Mouse (Mus musculus) MEL (cell line): ENCODE measurements around the gene Crygc. TPM values are rescaled to one million over a fixed set of nuclear protein-coding genes. Genes with fewer than 3 reads are reported as not detected.

Source experiments
- DNase-seq: peaks from one replicate; pipeline ENCODE4 v3.0.0; 2011; ENCODE audit warnings: low read depth, low spot score
- H3K27ac ChIP-seq: 2 replicates; pipeline ENCODE4 v1.5.1; 2012; ENCODE audit warnings: low read depth, mild to moderate bottlenecking, control low read depth, low read length, moderate library complexity; ENCODE audit not compliant: control insufficient read depth
- H3K27me3 ChIP-seq, 2 experiments: fragments of 150-350 bp in 1 of 2; sonication (generic) in 1 of 2; 2 replicates each; pipeline ENCODE4 v1.6.1; 2012; ENCODE audit warnings: low read length in 2 of 2, mild to moderate bottlenecking in 2 of 2, improper control_type of control experiment in 1 of 2, moderate library complexity in 1 of 2; ENCODE audit not compliant: insufficient read depth in 2 of 2, control insufficient read depth in 1 of 2
- H3K36me3 ChIP-seq, 2 experiments: 2 replicates each; pipeline ENCODE4 v1.6.1; 2012 to 2014; ENCODE audit warnings: low read length in 2 of 2, improper control_type of control experiment in 1 of 2, inconsistent platforms in 1 of 2, mild to moderate bottlenecking in 1 of 2; ENCODE audit not compliant: insufficient read depth in 2 of 2, control insufficient read depth in 1 of 2
- H3K4me1 ChIP-seq, 2 experiments: fragments of 150-350 bp in 1 of 2; sonication (generic) in 1 of 2; 2 replicates each; pipeline ENCODE4 v1.6.1; 2012; ENCODE audit warnings: low read length in 2 of 2, improper control_type of control experiment in 1 of 2, mild to moderate bottlenecking in 1 of 2; ENCODE audit not compliant: insufficient read depth in 2 of 2, control insufficient read depth in 1 of 2
- H3K4me3 ChIP-seq, 2 experiments: fragments of 150-350 bp in 1 of 2; sonication (generic) in 1 of 2; 2 replicates each; pipeline ENCODE4 v1.5.1; 2012; ENCODE audit warnings: low read depth in 2 of 2, low read length in 2 of 2, mild to moderate bottlenecking in 2 of 2, moderate library complexity in 2 of 2, control low read depth in 1 of 2, improper control_type of control experiment in 1 of 2; ENCODE audit not compliant: control insufficient read depth in 1 of 2, insufficient read depth in 1 of 2
- H3K79me2 ChIP-seq: 2 replicates; pipeline ENCODE4 v1.6.1; 2012; ENCODE audit warnings: mild to moderate bottlenecking, low read length, moderate library complexity; ENCODE audit not compliant: control insufficient read depth, poor library complexity, insufficient read depth
- H3K9ac ChIP-seq: 2 replicates; pipeline ENCODE4 v1.6.1; 2012; ENCODE audit warnings: low read depth, mild to moderate bottlenecking, control low read depth, low read length, moderate library complexity; ENCODE audit not compliant: control insufficient read depth, poor library complexity, severe bottlenecking
- H3K9me3 ChIP-seq: fragments of 150-350 bp; sonication (generic); replicated peaks from 2 replicates; pipeline ENCODE4 v1.6.1; 2012; ENCODE audit warnings: mild to moderate bottlenecking, low read length, improper control_type of control experiment, moderate library complexity; ENCODE audit not compliant: insufficient read depth
- BHLHE40 ChIP-seq: IDR thresholded peaks from 2 replicates; pipeline ENCODE4 v1.6.1; 2012; ENCODE audit warnings: low read depth, mild to moderate bottlenecking, inconsistent platforms, low read length, improper control_type of control experiment, borderline replicate concordance
- CTCF ChIP-seq, 3 experiments: IDR thresholded peaks in 2 of 3; conservative IDR thresholded peaks in 1 of 3; 2 replicates each; pipeline ENCODE4 v1.5.1; 2011 to 2012; ENCODE audit warnings: low read length in 3 of 3, low read depth in 2 of 3, mild to moderate bottlenecking in 2 of 3, improper control_type of control experiment in 1 of 3, inconsistent platforms in 1 of 3, mixed read lengths in 1 of 3, moderate library complexity in 1 of 3; ENCODE audit not compliant: control insufficient read depth in 1 of 3, insufficient read depth in 1 of 3, poor library complexity in 1 of 3, severe bottlenecking in 1 of 3
- ELF1 ChIP-seq: IDR thresholded peaks from 2 replicates; pipeline ENCODE4 v1.6.1; 2014; ENCODE audit warnings: low read depth, mild to moderate bottlenecking, inconsistent platforms, low read length, improper control_type of control experiment, moderate library complexity
- GABPA ChIP-seq: IDR thresholded peaks from 2 replicates; pipeline ENCODE4 v1.6.1; 2012; ENCODE audit warnings: low read depth, mild to moderate bottlenecking, inconsistent platforms, low read length, improper control_type of control experiment, moderate library complexity
- GATA1 ChIP-seq: IDR thresholded peaks from 2 replicates; pipeline ENCODE4 v1.6.1; 2011; ENCODE audit warnings: low read depth, low read length, improper control_type of control experiment
- HCFC1 ChIP-seq: IDR thresholded peaks from 2 replicates; pipeline ENCODE4 v1.6.1; 2012; ENCODE audit warnings: low read depth, mild to moderate bottlenecking, inconsistent platforms, low read length, improper control_type of control experiment, moderate library complexity
- JUND ChIP-seq: IDR thresholded peaks from 2 replicates; pipeline ENCODE4 v1.6.1; 2011; ENCODE audit warnings: low read depth, mild to moderate bottlenecking, improper control_type of control experiment, low read length
- MAZ ChIP-seq: IDR thresholded peaks from 2 replicates; pipeline ENCODE4 v1.6.1; 2012; ENCODE audit warnings: low read depth, mild to moderate bottlenecking, inconsistent platforms, low read length, improper control_type of control experiment
- MYB ChIP-seq: IDR thresholded peaks from 2 replicates; pipeline ENCODE4 v1.6.1; 2011; ENCODE audit warnings: mild to moderate bottlenecking, low read depth, low read length, improper control_type of control experiment
- NELFE ChIP-seq: IDR thresholded peaks from 2 replicates; pipeline ENCODE4 v1.6.1; 2011; ENCODE audit warnings: low read depth, low read length, improper control_type of control experiment
- NRF1 ChIP-seq: IDR thresholded peaks from 2 replicates; pipeline ENCODE4 v1.6.1; 2014; ENCODE audit warnings: low read depth, mild to moderate bottlenecking, inconsistent platforms, low read length, improper control_type of control experiment, moderate library complexity; ENCODE audit not compliant: poor library complexity, insufficient read depth, severe bottlenecking
- POLR2AphosphoS2 ChIP-seq: IDR thresholded peaks from 2 replicates; pipeline ENCODE4 v1.6.1; 2011; ENCODE audit warnings: low read length, improper control_type of control experiment
- POLR2AphosphoS5 ChIP-seq: IDR thresholded peaks from 2 replicates; pipeline ENCODE4 v1.6.1; 2012; ENCODE audit warnings: low read depth, borderline replicate concordance, mild to moderate bottlenecking, inconsistent platforms, low read length, moderate library complexity, mixed read lengths
- RAD21 ChIP-seq: IDR thresholded peaks from 2 replicates; pipeline ENCODE4 v1.6.1; 2011; ENCODE audit warnings: mild to moderate bottlenecking, low read depth, low read length, improper control_type of control experiment
- RCOR1 ChIP-seq: IDR thresholded peaks from 2 replicates; pipeline ENCODE4 v1.6.1; 2012; ENCODE audit warnings: low read depth, mild to moderate bottlenecking, inconsistent platforms, low read length, improper control_type of control experiment
- TAL1 ChIP-seq: IDR thresholded peaks from 2 replicates; pipeline ENCODE4 v1.6.1; 2012; ENCODE audit warnings: mild to moderate bottlenecking, inconsistent platforms, low read length, moderate library complexity, mixed read lengths
- TCF12 ChIP-seq: IDR thresholded peaks from 2 replicates; pipeline ENCODE4 v1.6.1; 2014; ENCODE audit warnings: low read depth, mild to moderate bottlenecking, inconsistent platforms, low read length, improper control_type of control experiment, moderate library complexity
- UBTF ChIP-seq: IDR thresholded peaks from 2 replicates; pipeline ENCODE4 v1.6.1; 2012; ENCODE audit warnings: low read depth, mild to moderate bottlenecking, inconsistent platforms, low read length, improper control_type of control experiment, moderate library complexity, borderline replicate concordance; ENCODE audit not compliant: insufficient read depth
- USF1 ChIP-seq: IDR thresholded peaks from 2 replicates; pipeline ENCODE4 v1.6.1; 2014; ENCODE audit warnings: low read depth, mild to moderate bottlenecking, inconsistent platforms, low read length, improper control_type of control experiment, moderate library complexity
- polyA plus RNA-seq, 2 experiments: library from polyadenylated mRNA; stranded (reverse) in 1 of 2; unstranded in 1 of 2; fragments of >175 nt in 1 of 2; fragments of >200 nt in 1 of 2; gene quantifications; 2 replicates each; pipeline versions ENCODE4 v1.2.1 to v1.2.4; 2012; ENCODE audit warnings: low replicate concordance in 2 of 2, low read depth in 1 of 2; ENCODE audit not compliant: insufficient read length in 2 of 2, insufficient read depth in 1 of 2, missing spikeins in 1 of 2
- total RNA-seq: library from RNA; depleted of rRNA; stranded (reverse); fragments of 300-350 nt; gene quantifications from 2 replicates; pipeline ENCODE4 v1.2.3, GENCODE M21; 2012

The Crygc gene
- total and polyA plus RNA-seq, 3 experiments: not detected

DNA sequence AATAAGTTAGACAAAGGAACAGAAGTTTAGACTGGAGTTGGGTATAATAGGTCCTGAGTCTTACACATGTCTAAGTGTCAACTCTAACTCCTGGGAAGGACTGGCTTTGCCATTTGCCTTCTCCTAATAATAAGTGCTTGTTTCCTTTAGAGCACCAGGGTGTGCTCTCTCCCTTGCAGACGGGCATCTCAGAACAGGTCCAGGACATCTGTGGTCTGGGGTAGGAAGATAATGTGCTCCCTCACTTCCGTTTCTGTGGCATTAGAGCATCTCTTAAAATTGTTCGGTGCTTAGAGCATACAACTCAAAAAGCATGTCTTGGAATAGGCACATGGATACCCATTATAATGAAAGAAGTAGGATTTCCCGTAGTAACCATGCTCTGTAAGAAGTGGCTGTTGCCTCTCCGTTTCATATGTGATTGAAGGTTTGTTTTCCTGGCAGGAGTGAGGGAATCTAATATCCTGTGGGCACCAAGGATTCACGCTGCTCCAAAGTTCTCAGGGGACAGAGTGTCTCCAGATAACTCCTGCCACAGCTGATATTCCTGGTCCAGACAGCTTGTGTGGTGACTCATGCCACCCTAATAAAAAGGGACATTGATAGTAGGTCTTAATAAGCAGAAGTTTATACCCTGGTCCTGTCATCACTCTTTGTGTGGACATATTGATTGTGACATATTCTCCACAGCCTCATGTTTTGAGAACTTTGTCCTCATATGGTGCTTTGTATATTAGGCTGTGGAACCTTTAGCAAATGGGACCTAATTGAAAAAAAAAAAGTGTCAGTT is 15.3 kb upstream of the Crygc start:
- Histone ChIP-seq H3K27ac (no peak overlapping the region), H3K27me3 (no peaks in the 10 kb centered on the region; a peak in 1 of 4 replicates)
- no peak for TF ChIP-seq MYB
- TF ChIP-seq USF1: no peak
- TF ChIP-seq NRF1: no peak
- no peak for TF ChIP-seq MAZ
- TF ChIP-seq RAD21: peak; percentile 18
- no peak for TF ChIP-seq POLR2AphosphoS2
- TF ChIP-seq POLR2AphosphoS5: no peak
- TF ChIP-seq, all 39 proteins: peak for 1
- Histone ChIP-seq H3K4me1 (no peaks in the 10 kb centered on the region), H3K36me3 (no peaks in the 10 kb centered on the region), H3K9me3 (no peaks in the 10 kb centered on the region), H3K79me2 (no peaks in the 10 kb centered on the region), H3K4me3 (no peak overlapping the region), H3K9ac (no peak overlapping the region)
- peak; percentile 15 for DNase-seq

DNA sequence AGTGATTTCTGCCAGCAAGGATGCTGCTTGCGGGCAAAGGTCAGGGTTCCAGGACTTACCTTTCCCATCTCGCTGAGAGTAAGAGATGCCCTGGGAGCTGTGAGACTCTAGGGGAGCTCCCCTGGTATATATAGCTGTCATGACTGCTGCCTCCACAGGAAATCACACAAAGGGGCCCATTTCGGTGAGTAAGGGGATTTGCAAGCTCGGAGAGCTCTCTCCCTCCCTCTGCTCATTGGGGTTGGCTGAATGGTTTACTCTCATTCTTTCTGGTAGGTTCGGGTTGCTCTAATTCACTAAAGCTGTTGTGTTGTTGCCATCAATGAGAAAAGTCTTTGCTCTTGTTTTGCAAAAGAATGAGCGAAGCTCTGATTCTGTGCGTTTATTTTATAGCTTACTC is 8.7 kb upstream of the Crygc start, which contains the start of gene Crygb:
Gene Crygb, minus strand, starts transcription at position 101 of the 400 bp plus-strand sequence.
- Histone ChIP-seq H3K9me3 (no peaks in the 10 kb centered on the region), H3K36me3 (no peaks in the 10 kb centered on the region), H3K27me3 (no peaks in the 10 kb centered on the region; a peak in 1 of 4 replicates), H3K9ac (no peak within 1 kb of the TSS), H3K4me3 (no peak within 1 kb of the TSS), H3K79me2 (no peaks in the 10 kb centered on the region), H3K4me1 (no peaks in the 10 kb centered on the region), H3K27ac (no peak within 1 kb of the TSS)
- DNase-seq: no peak
- TF ChIP-seq USF1 (no peak), TAL1 (no peak), CTCF (IDR thresholded peaks at IDR 0.05 in 2 of 3, conservative IDR thresholded peaks at IDR 0.05 in 1 of 3; ENCODE audit: control insufficient read depth in 1 of 3, insufficient read depth in 1 of 3, low read depth in 2 of 3, low read length in 3 of 3, poor library complexity in 1 of 3, severe bottlenecking in 1 of 3) (no peak), JUND (no peak), MAZ (no peak), RCOR1 (no peak), BHLHE40 (no peak), ELF1 (no peak), GATA1 (no peak), GABPA (no peak), NELFE (no peak), UBTF (no peak), HCFC1 (no peak), TCF12 (no peak)
